Mouse (Mus musculus) CD4-positive, CD25-positive, alpha-beta regulatory T cell, adult 2 months (primary cell): ENCODE data around the gene Npff.

Source experiments
- DNase-seq: peaks from one replicate; pipeline ENCODE4 v3.0.0-alpha.2; 2012; ENCODE audit warnings: low read depth, low spot score

The Npff gene

DNA sequence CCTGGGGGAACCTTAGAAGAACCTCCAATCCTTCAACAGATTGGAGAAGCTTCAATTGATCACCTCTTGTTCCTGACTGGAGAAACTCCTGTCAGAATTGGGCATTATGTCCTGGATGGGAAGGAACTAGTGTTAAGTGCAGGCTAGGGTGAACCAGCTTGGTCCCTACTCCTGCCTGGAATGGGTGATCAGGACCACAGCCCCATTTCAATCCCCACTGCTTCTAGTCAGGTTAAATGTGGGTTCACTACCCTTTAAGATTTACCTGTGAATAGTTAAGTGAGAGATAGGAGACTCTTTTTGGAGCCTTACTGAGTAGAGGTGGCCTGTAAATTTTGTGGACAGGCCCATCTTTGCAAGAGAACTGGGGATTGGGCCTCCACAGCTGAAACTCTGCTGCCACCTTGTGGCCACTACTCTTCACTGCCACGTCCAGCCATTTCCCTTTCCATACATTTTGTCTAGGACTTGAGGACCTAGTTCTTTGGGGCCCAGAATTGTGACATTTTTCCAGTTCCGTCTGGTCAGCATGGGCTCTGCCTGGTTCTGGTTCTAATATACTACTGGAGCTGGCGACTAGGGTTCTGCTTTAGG is at the start of gene Npff:
Gene Npff (minus strand): TSS at position 51 of the 594 bp plus-strand sequence.
- peak; percentile 88 for DNase-seq

DNA sequence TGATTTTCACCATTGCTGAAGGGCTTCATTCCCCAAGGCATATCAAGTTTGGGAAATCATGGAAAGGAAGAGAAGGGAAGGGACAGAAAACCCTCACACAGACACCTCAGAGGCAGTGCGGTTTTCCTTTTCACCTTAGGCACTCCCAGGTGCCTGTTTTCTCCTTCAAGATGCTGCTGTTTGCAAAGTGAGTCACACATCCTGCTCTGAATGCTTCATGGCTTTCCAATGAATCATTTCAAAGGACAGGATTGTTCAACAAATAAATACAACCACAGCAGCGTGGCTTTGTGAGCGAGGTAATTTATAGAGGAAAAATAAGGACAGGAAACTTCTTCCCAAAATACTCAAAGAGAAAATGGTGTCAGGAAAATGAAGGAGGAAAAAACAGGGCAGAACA is 47.3 kb upstream of the Npff start:
- no peak for DNase-seq

DNA sequence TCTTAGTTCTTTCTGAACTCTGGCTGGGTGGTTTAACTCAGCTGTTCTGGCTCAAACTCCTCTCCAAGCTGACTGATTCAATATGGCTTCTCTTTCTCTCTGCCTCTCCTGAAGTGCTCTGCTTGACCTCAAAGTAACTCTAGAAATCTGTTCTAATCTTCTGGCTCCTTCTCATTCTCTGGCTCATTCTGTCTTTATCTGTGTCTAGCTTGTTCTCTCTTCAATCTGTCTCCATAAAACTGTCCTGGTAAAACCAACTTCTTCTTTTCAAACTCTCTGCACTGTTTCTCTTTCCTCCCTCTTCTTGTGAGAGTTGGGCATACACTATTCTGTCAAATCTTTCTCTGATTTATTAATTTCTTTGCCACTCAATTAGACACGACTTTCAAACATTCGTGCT is 43.1 kb upstream of the Npff start:
- no peak for DNase-seq

GRCm38 (mm10) chr15:102563681-102564080 is 38.9 kb upstream of the Npff start:
- no peak for DNase-seq

- no peak for DNase-seq
Measured at GRCm38 (mm10) chr15:102563061-102563460, 38.3 kb upstream of the Npff start.

GRCm38 (mm10) chr15:102562491-102562890 is 37.7 kb upstream of the Npff start:
- no peak for DNase-seq

DNA sequence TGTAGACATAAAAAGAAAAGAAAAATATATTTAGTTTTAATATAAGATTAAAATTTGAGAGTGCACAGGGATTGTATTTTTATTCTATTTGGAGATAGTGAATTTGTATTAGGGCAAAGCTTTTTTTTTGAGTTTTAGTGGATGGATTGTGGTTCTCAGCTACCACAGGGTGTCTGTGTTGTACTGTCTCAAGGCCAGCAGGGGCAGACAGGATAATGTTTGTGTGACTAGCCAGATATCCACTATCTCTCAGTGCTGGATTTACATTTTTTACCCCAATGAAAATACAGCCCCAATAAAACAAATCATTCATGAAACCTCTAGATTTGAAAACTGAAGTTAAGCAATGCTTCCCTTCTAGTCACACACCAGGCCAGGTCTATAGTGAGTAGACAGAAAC is 32.8 kb upstream of the Npff start:
- DNase-seq: no peak

DNA sequence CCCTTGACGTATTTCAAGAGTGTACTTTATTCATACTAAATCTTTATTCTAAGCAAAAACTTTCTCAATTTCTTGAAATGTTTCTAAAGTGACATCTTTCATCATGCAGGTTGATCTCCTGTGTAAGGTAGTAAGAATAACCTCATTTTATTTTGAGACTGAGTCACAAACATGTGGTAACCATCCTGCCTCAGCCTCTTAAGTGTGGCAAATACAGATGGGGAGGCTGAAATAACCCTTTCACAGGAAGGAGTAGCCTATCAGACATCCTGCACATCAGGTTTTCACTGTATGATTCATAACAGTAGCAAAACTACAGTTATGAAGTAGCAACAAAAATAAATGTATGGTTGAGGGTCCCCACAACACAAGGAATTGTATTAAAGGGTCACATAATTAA is 30.8 kb upstream of the Npff start:
- DNase-seq: no peak

DNA sequence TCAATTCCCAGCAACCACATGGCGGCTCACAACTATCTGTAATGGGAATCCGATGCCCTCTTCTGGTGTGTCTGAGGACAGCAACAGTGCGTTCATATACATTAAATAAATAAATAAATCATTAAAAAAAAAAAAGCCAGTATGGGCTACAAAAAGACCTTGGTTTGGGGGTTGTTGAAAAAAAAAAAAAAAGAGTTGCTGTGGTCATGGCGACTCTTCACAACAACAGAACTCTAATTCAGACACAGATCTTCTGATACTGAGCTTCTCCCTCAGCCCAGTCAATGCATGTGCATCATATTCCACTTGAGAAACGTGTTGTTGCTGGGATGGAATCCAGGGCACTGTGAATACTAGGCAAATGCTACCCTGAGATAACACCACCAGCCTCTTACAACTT is 27.9 kb upstream of the Npff start:
- no peak for DNase-seq

- no peak for DNase-seq
Measured at GRCm38 (mm10) chr15:102547478-102547877, 22.7 kb upstream of the Npff start.

DNA sequence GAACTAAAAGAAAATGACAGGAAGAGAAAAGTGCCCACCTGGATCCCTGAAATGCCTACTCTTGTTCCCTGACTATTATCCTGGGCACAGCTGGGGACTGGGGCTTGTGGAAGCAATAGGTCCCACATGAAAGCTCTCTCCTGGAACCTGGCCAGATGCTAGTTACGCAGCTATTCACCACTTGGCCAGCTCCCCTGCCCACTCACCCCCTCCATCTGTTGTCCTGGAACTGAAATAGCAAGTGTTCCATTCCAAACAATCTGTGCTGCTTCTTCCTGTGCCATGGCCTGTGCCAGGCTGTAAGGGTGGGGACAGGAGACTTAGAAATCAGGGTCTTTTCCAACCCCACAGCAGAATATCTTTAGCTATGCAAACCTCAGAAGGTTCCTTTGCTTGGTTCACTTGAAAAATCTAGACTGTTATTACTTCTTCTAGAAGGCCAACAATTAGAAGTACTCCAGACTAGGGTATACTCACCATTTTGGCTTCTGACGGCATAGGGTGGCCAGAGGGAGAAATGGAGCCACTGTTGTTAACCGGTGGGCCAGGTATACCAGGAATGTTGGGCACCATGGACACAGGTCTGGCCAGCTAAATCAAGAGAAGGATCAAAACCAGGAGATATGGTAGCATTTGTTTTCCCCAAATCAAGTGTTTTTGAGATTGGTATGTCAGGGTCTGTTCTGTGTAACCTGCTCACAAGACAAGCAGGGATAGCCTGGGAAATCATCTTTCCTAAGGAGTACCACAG is 22.1 kb upstream of the Npff start:
- no peak for DNase-seq

DNA sequence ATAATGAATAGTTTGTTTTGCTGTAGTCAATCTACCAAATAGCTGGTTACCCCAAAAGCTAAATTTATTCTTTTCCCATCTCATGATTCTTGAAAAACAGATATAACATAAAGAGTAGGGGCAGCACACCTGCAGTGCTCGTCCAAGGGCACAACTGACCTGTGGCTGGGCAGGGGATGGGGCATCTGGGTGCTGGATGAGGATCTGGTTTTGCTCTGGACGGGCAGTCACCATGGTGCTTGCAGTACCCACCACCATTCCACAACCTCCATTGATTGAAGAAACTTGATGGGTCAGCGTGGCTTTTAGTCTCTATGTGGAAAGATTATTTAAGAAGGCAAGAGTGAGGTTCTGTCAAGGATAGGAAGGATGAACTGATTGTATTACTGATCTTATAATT is 21.5 kb upstream of the Npff start:
- DNase-seq: no peak

GRCm38 (mm10) chr15:102544801-102545200 is 20.1 kb upstream of the Npff start:
- no peak for DNase-seq

- DNase-seq: no peak
Measured at GRCm38 (mm10) chr15:102533926-102534325, 9.2 kb upstream of the Npff start.

DNA sequence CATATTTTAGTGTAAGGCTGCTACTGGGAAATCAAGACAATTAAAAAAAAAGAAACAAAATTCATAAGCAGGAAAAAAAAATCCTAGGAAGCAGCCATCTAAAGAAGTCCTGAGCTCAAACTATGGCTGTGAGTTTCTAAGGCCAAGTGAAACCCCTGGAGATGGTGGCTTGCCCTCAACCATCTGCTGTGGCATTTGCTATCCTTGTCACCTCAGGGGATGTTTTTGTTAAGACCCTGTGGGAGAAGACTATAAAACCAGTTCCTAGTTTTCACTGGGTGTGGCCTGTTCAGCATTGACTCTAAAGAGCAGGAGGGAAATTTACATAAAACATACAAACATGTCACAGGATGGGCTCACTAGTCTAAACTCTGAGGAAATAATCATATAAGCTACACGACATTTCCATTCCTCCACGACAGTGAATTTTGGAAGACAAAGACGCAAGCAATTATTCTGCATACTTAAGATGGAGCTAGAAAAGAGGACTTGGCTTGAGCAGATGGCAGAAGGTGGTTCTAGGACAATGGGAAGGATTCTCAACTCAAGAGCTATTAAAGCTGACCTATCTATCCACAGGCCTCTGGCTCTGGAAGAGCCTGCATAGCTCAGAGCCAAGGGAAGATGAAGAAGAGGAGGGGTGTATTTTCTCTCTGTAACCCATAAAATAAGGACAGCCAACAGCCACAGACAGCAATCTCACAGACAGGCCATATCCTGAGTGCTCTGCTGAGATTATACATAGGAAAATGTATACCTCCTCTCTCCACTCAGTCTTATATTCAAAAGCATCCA is 7.6 kb upstream of the Npff start:
- no peak for DNase-seq

GRCm38 (mm10) chr15:102531586-102531985 is 6.8 kb upstream of the Npff start:
- DNase-seq: no peak

- DNase-seq: no peak
Measured at GRCm38 (mm10) chr15:102530566-102530965, 5.8 kb upstream of the Npff start.

GRCm38 (mm10) chr15:102528396-102528795 is 3.7 kb upstream of the Npff start:
- DNase-seq: no peak

- peak; percentile 51 for DNase-seq
Measured at GRCm38 (mm10) chr15:102527936-102528335, 3.2 kb upstream of the Npff start.

- DNase-seq: peak; percentile 44
Measured at GRCm38 (mm10) chr15:102526111-102527002, 1.6 kb upstream of the Npff start.

- DNase-seq: no peak
Measured at GRCm38 (mm10) chr15:102521480-102521879, 3.3 kb downstream of the Npff start.

GRCm38 (mm10) chr15:102520416-102520815 is 4.3 kb downstream of the Npff start:
- no peak for DNase-seq
